Mouse (Mus musculus): ENCODE measurements around the gene Hsf2bp. TPM values are rescaled to one million over a fixed set of nuclear protein-coding genes. Genes with fewer than 3 reads are reported as not detected.

The Hsf2bp gene
- polyA plus RNA-seq, 1 experiment from 2014 or later, result 0.78 TPM

- Histone ChIP-seq H3K36me3 (ENCODE audit: control insufficient read depth, insufficient read depth, low read length) (no peaks in the 10 kb centered on the region), H3K4me3 (ENCODE audit: low read depth, low read length) (no peak overlapping the region), H3K27me3 (ENCODE audit: control insufficient read depth, insufficient read depth, low read length) (no peaks in the 10 kb centered on the region), H3K4me2 (replicated peaks; ENCODE audit: low read depth, low read length) (no peak overlapping the region), H3K27ac (ENCODE audit: low read length) (no peak overlapping the region), H3K9me3 (ENCODE audit: control insufficient read depth, low read depth, low read length) (no peaks in the 10 kb centered on the region), H3K9ac (replicated peaks; ENCODE audit: low read depth, low read length) (no peak overlapping the region), H3K4me1 (ENCODE audit: control insufficient read depth, insufficient read depth, low read length) (peaks cover 15% of the 10 kb centered on the region; the same call in 1 of the 2 replicates)
- WGBS, result 41% methylated on average over 11 of the region's 11 CpGs
- ATAC-seq (ENCODE audit: insufficient number of reproducible peaks, insufficient read depth, low FRiP score, low read depth), result no peak
These were observed 134.5 kb downstream of the Hsf2bp start for GRCm38 (mm10) chr17:31901461-31902204.

GRCm38 (mm10) chr17:31898941-31899340, 137.2 kb downstream of the Hsf2bp start:
- Histone ChIP-seq H3K27me3 (ENCODE audit: control insufficient read depth, insufficient read depth, low read length) (no peaks in the 10 kb centered on the region), H3K36me3 (ENCODE audit: control insufficient read depth, insufficient read depth, low read length) (no peaks in the 10 kb centered on the region), H3K9ac (replicated peaks; ENCODE audit: low read depth, low read length) (no peak overlapping the region), H3K4me3 (ENCODE audit: low read depth, low read length) (no peak overlapping the region), H3K9me3 (ENCODE audit: control insufficient read depth, low read depth, low read length) (no peaks in the 10 kb centered on the region), H3K4me2 (replicated peaks; ENCODE audit: low read depth, low read length) (no peak overlapping the region), H3K4me1 (ENCODE audit: control insufficient read depth, insufficient read depth, low read length) (peaks cover 15% of the 10 kb centered on the region; the same call in 1 of the 2 replicates), H3K27ac (ENCODE audit: low read length) (no peak overlapping the region)
- WGBS, result 68% methylated on average over 5 of the region's 5 CpGs
- ATAC-seq (ENCODE audit: insufficient number of reproducible peaks, insufficient read depth, low FRiP score, low read depth), result no peak

GRCm38 (mm10) chr17:31897186-31897793, 138.9 kb downstream of the Hsf2bp start:
- H3K27me3 ChIP-seq (ENCODE audit: control insufficient read depth, insufficient read depth, low read length), result no peaks in the 10 kb centered on the region
- H3K9me3 ChIP-seq (ENCODE audit: control insufficient read depth, low read depth, low read length), result no peaks in the 10 kb centered on the region
- no peak overlapping the region for H3K4me2 ChIP-seq (replicated peaks; ENCODE audit: low read depth, low read length)
- no peak overlapping the region for H3K9ac ChIP-seq (replicated peaks; ENCODE audit: low read depth, low read length)
- WGBS, result 78% methylated on average over 4 of the region's 4 CpGs
- no peak overlapping the region for H3K4me3 ChIP-seq (ENCODE audit: low read depth, low read length)
- H3K36me3 ChIP-seq (ENCODE audit: control insufficient read depth, insufficient read depth, low read length), result no peaks in the 10 kb centered on the region
- peak overlapping the region; percentile 61; the same call in 1 of the 2 replicates for H3K27ac ChIP-seq (ENCODE audit: low read length)
- peaks cover 28% of the 10 kb centered on the region for H3K4me1 ChIP-seq (ENCODE audit: control insufficient read depth, insufficient read depth, low read length)
- ATAC-seq (ENCODE audit: insufficient number of reproducible peaks, insufficient read depth, low FRiP score, low read depth), result peak; percentile 35; the same call in 1 of the 2 replicates

GRCm38 (mm10) chr17:31896751-31897150, 139.4 kb downstream of the Hsf2bp start:
- Histone ChIP-seq H3K27me3 (ENCODE audit: control insufficient read depth, insufficient read depth, low read length) (no peaks in the 10 kb centered on the region), H3K27ac (ENCODE audit: low read length) (peak overlapping the region; percentile 61; the same call in 1 of the 2 replicates), H3K9me3 (ENCODE audit: control insufficient read depth, low read depth, low read length) (no peaks in the 10 kb centered on the region), H3K36me3 (ENCODE audit: control insufficient read depth, insufficient read depth, low read length) (no peaks in the 10 kb centered on the region), H3K4me1 (ENCODE audit: control insufficient read depth, insufficient read depth, low read length) (peaks cover 31% of the 10 kb centered on the region), H3K9ac (replicated peaks; ENCODE audit: low read depth, low read length) (no peak overlapping the region), H3K4me2 (replicated peaks; ENCODE audit: low read depth, low read length) (no peak overlapping the region), H3K4me3 (ENCODE audit: low read depth, low read length) (no peak overlapping the region)
- ATAC-seq (ENCODE audit: insufficient number of reproducible peaks, insufficient read depth, low FRiP score, low read depth), result no peak
- WGBS, result 65% methylated on average over 3 of the region's 3 CpGs

- no peak overlapping the region for H3K4me3 ChIP-seq (ENCODE audit: low read depth, low read length)
- H3K9me3 ChIP-seq (ENCODE audit: control insufficient read depth, low read depth, low read length), result no peaks in the 10 kb centered on the region
- no peak overlapping the region for H3K27ac ChIP-seq (ENCODE audit: low read length)
- H3K4me1 ChIP-seq (ENCODE audit: control insufficient read depth, insufficient read depth, low read length), result peaks cover 31% of the 10 kb centered on the region
- no peak for ATAC-seq (ENCODE audit: insufficient number of reproducible peaks, insufficient read depth, low FRiP score, low read depth)
- H3K4me2 ChIP-seq (replicated peaks; ENCODE audit: low read depth, low read length), result no peak overlapping the region
- WGBS, result 80% methylated on average over 7 of the region's 7 CpGs
- no peak overlapping the region for H3K9ac ChIP-seq (replicated peaks; ENCODE audit: low read depth, low read length)
- H3K36me3 ChIP-seq (ENCODE audit: control insufficient read depth, insufficient read depth, low read length), result no peaks in the 10 kb centered on the region
- H3K27me3 ChIP-seq (ENCODE audit: control insufficient read depth, insufficient read depth, low read length), result no peaks in the 10 kb centered on the region
These were observed 139.8 kb downstream of the Hsf2bp start for GRCm38 (mm10) chr17:31896311-31896710.

Other genes starting within 250 kb of the Hsf2bp start
- gene Sik1, start 180.5 kb downstream of the Hsf2bp start, polyA plus RNA-seq (2014; fragmentation: Nextera tagmentation; extraction: Ambion mirVana), result 19.7 and 20.8 TPM in 2 replicates
- gene Rrp1b, start 249 bp downstream of the Hsf2bp start, polyA plus RNA-seq (2014; fragmentation: Nextera tagmentation; extraction: Ambion mirVana), result 55.1 and 60.8 TPM in 2 replicates
- 21.4 and 22.2 TPM in 2 replicates for gene Notch3, start 130.5 kb upstream of the Hsf2bp start, polyA plus RNA-seq (2014; fragmentation: Nextera tagmentation; extraction: Ambion mirVana)
- gene Ephx3, start 153.2 kb upstream of the Hsf2bp start, polyA plus RNA-seq (2014; fragmentation: Nextera tagmentation; extraction: Ambion mirVana), result 0.16 and 0.42 TPM in 2 replicates
- 98.5 and 103 TPM in 2 replicates for gene Brd4, start 248.4 kb upstream of the Hsf2bp start, polyA plus RNA-seq (2014; fragmentation: Nextera tagmentation; extraction: Ambion mirVana)

Data from stomach, embryonic 14.5 days (tissue).